Mouse (Mus musculus) megakaryocyte, embryonic 14.5 days (primary cell): ENCODE results near the gene Rmnd5b.

Experiments
- FLI1 ChIP-seq: IDR thresholded peaks from 2 replicates; pipeline ENCODE4 v1.6.1; 2012; ENCODE audit warnings: low read length, inconsistent platforms, mixed read lengths
- GATA1 ChIP-seq: IDR thresholded peaks from 3 replicates; pipeline ENCODE4 v1.6.1; 2012; ENCODE audit warnings: mixed read lengths, low read length, inconsistent platforms, borderline replicate concordance

DNA sequence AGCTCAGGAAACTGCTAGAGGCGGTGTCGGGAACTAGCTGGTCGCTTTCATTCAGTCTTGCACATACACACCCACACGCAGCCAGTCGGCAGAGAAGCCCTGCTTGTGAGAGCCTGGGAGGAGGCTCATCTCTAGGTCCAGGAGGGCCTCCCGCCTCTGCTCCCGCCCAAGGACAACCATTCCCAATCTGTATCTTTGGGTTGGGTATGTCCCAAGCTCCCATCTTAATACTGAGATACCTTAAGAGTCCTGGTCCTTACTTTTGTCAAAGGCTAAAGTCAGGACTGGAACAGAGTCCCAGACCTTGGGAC is 14.1 kb upstream of the Rmnd5b start:
- TF ChIP-seq FLI1 (no peak), GATA1 (no peak)
